Mouse (Mus musculus) gastrocnemius, adult 2 months (tissue): ENCODE measurements around the gene Celf5. TPM values are rescaled to one million over a fixed set of nuclear protein-coding genes. Genes with fewer than 3 reads are reported as not detected.
A peak's percentile ranks its signal among the peaks of the same experiment; 100 is the strongest.
"Not testable (repeated sequence)": the region's sequence is repeated elsewhere in the genome, so short reads cannot be mapped to it uniquely, and the experiment has no call there.

Experiments
- DNase-seq: peaks from one replicate; pipeline ENCODE4 v3.0.0; 2022
- H3K27ac ChIP-seq: fragments of 200-600 bp; 2 replicates; pipeline ENCODE4 v1.8.1; 2022; ENCODE audit warnings: mild to moderate bottlenecking
- H3K4me3 ChIP-seq: fragments of 200-600 bp; 2 replicates; pipeline ENCODE4 v1.8.1; 2022; ENCODE audit warnings: mild to moderate bottlenecking, moderate library complexity
- CTCF ChIP-seq: fragments of 200-600 bp; IDR thresholded peaks from 2 replicates; pipeline ENCODE4 v1.8.1; 2022; ENCODE audit warnings: antibody characterized with exemption, mild to moderate bottlenecking, moderate library complexity
- intact Hi-C: fragments of 180-260 bp; cut with DNase I; formaldehyde crosslinking; loops from one replicate; pipeline ENCODE4 v1.15.1; 2025
- total RNA-seq, 2 experiments: library from RNA; stranded (reverse); gene quantifications; 2 replicates each; pipeline ENCODE4 v1.2.3; 2021

Celf5 gene
- total RNA-seq, 2 experiments from 2014 or later: 0.17 TPM; not detected in 1

DNA sequence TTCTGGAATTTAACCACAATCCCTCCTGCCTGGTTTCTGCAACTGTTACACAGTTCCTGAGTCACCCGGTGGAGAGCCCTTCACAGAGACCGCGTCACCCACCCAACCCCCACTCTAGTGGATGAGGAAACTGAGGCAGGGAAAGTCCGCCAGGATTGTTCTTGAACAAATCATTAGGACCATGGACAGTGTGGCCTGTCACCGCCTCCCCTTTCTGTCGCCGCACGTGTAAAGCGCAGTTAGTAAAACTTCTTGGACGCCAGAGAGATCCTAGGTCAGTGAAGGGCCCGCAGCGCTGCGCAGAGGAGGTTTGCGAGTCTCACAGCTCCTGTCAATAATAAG, 29.6 kb downstream of the Celf5 start:
- Histone ChIP-seq H3K4me3 (no peak overlapping the region), H3K27ac (no peak overlapping the region)
- intact Hi-C loops: loop anchor here (5.0 kb wide), 1 partner anchor 166 kb away; no protein-coding TSS in a partner anchor
- no peak for TF ChIP-seq CTCF
- no peak for DNase-seq

DNA sequence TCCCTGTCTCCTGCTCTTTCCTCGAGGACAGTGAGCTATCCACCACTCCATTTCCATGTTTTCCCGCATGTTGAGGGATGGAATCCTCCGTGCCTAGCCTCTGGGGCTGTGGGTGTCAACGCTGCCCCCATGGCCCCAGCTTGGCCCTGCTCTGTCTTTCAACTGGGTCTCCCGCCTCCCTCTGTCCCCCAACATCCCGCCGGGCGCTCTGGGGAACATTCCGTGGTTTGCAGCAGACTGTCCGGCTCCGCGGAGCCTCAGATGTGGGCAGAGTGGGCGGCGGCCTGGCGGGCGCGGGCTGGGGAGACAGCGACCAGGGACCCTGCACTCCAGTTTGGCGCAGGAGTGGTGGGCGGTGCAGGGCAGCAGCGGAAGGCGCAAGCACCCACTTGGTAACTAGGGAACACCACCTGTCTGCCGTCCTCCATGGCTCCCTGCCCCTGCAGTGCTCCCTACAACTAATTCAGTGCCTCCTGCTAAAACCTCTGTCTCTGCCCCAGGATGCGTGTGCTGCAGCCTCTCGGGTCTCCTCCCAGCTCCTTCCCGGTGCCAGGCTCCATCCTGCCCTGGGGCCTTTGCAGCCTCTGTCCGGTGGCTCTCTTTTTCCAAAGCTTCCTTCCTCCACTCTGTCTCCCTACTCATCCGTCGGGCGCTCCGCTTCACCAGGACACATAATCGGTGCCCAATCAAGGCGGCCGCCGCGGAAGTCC, 30.1 kb downstream of the Celf5 start:
- peak; percentile 17 for DNase-seq

DNA sequence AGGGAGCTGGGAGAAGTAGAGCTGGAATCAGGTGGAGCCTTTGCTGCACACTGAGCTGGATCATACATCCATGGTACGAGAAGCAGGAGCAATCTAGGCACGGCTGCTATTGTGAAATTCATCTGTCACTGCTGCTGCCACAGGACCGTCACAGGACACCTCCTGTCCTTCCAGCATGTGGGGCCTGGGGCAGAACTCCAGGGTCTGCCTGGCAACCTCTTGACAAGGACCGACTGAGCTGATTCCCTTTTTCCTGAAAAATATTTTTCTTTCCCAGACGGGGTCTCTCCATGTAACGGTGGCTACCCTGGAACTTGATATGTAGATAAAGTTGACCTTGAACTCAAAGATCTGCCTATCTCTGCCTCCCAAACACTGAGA, 31.2 kb downstream of the Celf5 start:
- DNase-seq: peak; percentile 14
- no peak for TF ChIP-seq CTCF
- Histone ChIP-seq H3K27ac (no peak overlapping the region), H3K4me3 (no peak overlapping the region)
- intact Hi-C loops: loop anchor here (5.0 kb wide), 1 partner anchor 164 kb away; no protein-coding TSS in a partner anchor

More for the DNA sequence above, 30.1 kb downstream of the Celf5 start:
- no peak overlapping the region for H3K4me3 ChIP-seq
- TF ChIP-seq CTCF: no peak
- intact Hi-C loops: loop anchor here (5.0 kb wide), 1 partner anchor 165 kb away; no protein-coding TSS in a partner anchor
- H3K27ac ChIP-seq: no peak overlapping the region

DNA sequence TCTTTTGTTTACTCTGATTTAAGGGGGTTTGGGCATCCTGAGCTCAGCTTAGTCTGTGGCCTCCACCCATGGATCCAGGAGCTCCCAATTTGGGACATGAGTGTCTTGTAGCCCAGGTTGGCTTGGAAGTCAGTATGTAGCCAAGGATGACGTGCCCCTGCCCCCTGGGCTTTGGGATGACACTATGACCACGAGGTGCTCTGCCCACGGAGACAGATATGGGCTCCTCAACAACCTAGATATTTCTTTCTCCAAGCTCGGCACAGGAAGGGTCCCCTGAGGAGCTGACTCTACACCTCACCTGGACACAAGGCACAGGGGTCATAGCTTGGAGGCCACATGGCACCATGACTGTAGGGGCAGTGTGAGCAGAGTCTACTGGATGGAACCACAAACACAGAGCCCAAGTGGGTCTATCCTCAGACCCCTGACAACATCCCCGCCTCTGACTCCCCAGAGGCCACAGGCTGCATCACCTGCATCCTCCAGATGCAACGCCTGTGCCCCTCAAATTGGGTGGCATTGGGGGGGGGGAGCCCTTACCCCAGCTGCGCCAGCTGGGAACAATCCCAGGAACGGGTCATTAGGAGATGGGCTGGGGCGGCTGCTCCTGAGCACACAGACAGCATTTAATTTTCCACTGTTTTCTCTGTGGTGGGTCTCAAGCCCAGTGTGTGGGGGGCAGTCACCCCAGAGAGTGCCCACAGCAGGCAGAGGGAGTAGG, 31.7 kb downstream of the Celf5 start:
- peak; percentile 13 for DNase-seq
- no peak for TF ChIP-seq CTCF
- Histone ChIP-seq H3K4me3 (no peak overlapping the region), H3K27ac (no peak overlapping the region)
- intact Hi-C loops: loop anchor here (1.0 to 5.0 kb wide), 2 partner anchors 61 to 164 kb away; no protein-coding TSS in a partner anchor

DNA sequence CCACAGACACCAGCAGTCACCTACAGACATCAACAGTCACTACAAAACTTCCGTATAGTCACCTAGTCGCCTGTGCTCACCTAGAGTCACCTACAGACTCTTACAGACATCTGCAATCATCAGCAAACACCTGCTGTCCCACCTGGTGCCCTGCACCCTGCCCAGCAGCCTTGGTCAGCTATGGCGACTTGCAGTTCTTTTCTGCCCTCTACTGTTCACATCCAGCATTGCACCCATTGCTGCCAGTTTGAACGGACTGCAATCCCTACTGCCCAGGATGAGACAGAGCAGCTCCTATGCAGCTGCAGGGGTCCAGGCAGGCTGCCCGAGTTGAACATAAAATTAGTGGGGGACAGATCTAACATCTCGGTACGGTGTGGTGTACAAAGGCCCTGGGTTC, 32.4 kb downstream of the Celf5 start:
- Histone ChIP-seq H3K4me3 (no peak overlapping the region), H3K27ac (no peak overlapping the region)
- intact Hi-C loops: loop anchor here (1.0 to 5.0 kb wide), 2 partner anchors 60 to 163 kb away; no protein-coding TSS in a partner anchor
- peak; percentile 85 for DNase-seq
- no peak; the same call in 1 of the 2 replicates for TF ChIP-seq CTCF

DNA sequence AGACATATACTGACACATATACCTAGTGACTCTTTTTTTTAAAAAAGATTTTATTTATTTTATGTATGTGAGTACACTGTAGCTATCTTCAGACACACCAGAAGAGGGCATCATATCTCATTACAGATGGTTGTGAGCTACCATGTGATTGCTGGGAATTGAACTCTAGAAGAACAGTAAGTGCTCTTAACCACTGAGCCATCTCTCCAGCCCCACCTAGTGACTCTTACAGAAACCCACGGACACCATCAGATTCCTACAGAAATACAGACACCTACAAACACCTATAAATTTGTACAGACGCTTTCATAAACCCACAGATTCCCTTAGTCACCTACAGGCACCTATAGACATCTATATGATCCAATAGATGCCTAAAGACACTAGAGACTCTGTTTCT, 37.0 kb downstream of the Celf5 start:
- DNase-seq, H3K4me3 ChIP-seq, H3K27ac ChIP-seq, intact Hi-C loops: not testable (repeated sequence)
- TF ChIP-seq CTCF: peak; percentile 32

DNA sequence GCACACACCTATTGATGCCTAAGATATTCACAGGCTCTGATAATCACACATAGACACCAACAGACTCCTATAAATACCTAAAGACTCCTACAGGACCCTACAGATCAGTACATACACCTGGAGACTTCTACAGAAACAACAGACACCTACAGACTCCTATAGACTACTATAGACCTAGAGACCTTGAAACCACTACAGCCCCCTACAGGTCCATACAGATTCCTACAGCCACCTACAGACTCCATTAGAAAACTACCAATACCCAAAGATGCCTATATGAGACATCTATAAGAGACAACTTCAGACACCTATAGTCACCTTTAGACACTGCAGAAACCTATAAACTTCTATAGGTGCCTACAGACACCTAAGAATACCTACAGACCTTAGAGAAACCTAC, 41.5 kb downstream of the Celf5 start:
- DNase-seq: no peak
- intact Hi-C loops: no loop called here
- no peak overlapping the region for H3K4me3 ChIP-seq
- no peak overlapping the region for H3K27ac ChIP-seq
- peak; percentile 68 for TF ChIP-seq CTCF

DNA sequence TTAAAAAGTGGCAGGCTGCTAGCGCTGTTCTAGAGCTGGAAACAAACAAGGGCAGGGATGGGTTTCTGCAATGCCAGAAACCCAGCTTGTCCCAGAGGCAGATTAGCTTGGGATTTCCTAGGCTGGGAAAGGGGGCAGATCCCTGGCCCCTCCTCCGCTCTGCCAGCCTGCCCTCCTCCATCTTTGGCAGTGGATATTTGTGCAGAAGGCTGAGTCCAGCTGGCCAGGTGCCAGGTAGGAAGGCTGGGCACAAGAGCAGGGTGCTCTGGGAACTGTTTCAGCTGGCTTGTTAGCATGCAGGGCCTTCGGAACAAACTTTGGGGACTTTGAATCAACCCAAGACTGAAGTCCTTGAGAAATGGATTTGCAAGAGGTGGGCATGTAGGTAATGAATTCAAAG, 47.1 kb downstream of the Celf5 start:
- intact Hi-C loops: loop anchor here (2.0 kb wide), 1 partner anchor 27 kb away; no protein-coding TSS in a partner anchor
- DNase-seq: peak; percentile 91
- TF ChIP-seq CTCF: no peak
- peak overlapping the region; percentile 96 for H3K27ac ChIP-seq
- H3K4me3 ChIP-seq: peak overlapping the region; percentile 16; the same call in 1 of the 2 replicates

DNA sequence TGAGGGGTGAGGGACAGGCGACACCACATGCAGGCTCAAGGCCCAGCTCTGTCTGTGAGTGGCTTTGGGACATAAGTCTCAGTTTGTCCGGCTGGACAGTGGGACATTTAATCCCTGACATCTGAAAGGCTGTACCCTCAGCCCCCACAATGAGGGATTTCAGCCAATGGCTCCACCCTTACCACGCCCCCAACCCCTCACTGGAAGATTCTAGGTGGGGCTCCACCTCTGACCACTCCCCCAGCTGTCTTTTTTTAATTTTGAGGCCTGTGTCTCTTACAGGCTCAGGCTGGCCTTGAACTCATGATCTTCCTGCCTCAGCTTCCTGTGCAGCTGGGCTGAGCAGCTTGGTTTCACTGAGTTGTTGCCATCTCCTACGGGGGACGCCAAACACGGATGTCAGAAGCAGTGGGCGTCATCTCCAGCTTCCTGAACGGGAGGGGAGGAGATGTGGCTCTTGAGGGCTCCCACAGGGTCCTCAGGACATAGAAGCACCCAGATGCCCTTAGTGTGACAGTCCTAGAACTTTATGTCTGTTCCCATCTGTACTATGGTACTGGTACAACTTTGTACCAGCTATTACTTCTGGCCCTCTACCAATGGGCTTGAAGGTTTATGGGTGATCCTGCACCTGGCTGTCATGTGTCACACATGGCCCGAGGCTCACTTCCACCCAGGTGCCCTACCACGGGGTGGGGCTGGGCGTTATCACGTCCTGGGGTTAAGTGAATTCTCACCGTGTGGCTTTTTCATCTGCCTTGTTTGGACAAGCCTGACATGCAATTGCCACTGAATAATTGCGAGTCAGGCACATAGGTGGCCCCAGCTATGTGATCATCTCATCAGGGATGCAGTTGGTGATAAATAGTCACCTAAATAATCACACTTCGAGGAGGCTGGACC, 47.9 kb downstream of the Celf5 start:
- H3K27ac ChIP-seq: peak overlapping the region; percentile 96
- intact Hi-C loops: loop anchor here (2.0 kb wide), 1 partner anchor 26 kb away; no protein-coding TSS in a partner anchor
- TF ChIP-seq CTCF: no peak

DNA sequence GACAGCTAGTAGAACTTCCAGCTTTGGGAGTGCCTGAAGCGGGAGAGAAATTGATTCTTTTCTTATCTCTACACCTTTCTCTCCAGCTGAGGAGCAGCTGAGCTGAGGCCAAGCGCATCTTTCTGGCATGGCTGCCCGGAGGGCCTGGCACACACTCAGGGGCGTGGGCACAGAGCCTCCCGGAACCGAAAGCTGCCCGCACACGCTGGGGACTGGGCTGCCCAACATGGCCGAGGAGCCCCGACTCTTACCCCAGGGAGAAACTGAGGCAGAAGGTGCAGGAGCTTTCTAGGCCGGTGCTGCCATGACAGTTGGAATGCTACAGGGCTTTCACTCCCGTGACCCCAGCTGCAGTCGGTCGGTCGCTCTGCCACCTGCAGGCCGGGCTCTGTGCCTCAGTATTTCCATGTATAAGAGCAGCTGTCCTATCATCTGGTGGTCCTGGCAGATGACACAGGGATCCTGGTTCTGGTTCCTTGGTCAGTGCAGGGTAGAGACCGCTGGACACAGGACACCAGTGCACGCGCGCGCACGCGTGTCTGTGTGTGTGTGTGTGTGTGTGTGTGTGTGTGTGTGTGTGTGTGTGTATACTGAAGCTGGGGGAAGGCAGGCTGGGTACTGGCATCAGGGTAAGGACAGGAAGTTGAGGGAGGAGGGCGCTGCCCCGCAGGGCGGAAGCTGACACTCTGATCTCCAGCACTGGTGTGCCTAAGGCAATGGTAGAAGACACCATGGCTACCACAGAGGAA, 48.8 kb downstream of the Celf5 start:
- intact Hi-C loops: loop anchor here (2.0 kb wide), 1 partner anchor 25 kb away; no protein-coding TSS in a partner anchor
- peak overlapping the region; percentile 68 for H3K4me3 ChIP-seq
- peak overlapping the region; percentile 96 for H3K27ac ChIP-seq
- peak; percentile 85 for DNase-seq
- peak; percentile 60 for TF ChIP-seq CTCF

More for the DNA sequence above, 47.9 kb downstream of the Celf5 start:
- H3K4me3 ChIP-seq: peak overlapping the region; percentile 68
- DNase-seq: peak; percentile 42

DNA sequence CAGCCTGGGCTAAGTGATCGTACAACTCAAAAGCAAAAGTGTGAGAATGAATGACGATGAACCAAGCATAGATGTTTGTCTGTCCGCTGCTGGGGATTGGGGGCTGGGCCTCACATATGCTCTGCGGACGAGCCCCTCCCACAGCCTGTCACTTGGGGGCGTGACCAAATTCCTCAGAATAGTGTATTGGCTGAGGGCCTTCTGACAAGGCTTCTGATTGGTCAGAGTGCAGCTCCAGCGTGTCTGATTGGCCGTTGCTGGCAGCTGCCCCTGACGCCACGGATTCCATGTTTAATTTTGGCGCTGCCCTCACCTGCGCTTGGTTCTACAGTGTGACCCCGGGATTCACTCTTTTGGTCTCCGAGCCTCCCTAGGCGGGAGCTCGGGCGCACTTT, 49.6 kb downstream of the Celf5 start:
- Histone ChIP-seq H3K4me3 (peak overlapping the region; percentile 68), H3K27ac (peak overlapping the region; percentile 96)
- DNase-seq: peak; percentile 95
- no peak for TF ChIP-seq CTCF
- intact Hi-C loops: no loop called here
